Mouse (Mus musculus): ENCODE results near the gene Ank3. TPM values are rescaled to one million over a fixed set of nuclear protein-coding genes. Genes with fewer than 3 reads are reported as not detected.

Gene Ank3
- polyA plus RNA-seq, 1 experiment from 2014 or later, result 30.3 TPM

- 64% methylated on average over 10 of the region's 10 CpGs for WGBS
- H3K36me3 ChIP-seq, result no peaks in the 10 kb centered on the region
- no peak for ATAC-seq (ENCODE audit: insufficient number of reproducible peaks, insufficient read depth, low FRiP score, low TSS enrichment, low read depth)
- H3K4me2 ChIP-seq, result no peak overlapping the region
- no peak overlapping the region for H3K4me3 ChIP-seq
- no peak overlapping the region for H3K27ac ChIP-seq
- H3K4me1 ChIP-seq, result no peaks in the 10 kb centered on the region
- H3K27me3 ChIP-seq, result no peaks in the 10 kb centered on the region
- no peaks in the 10 kb centered on the region for H3K9me3 ChIP-seq
- no peak overlapping the region for H3K9ac ChIP-seq
Observed at GRCm38 (mm10) chr10:69373796-69374550, 24.6 kb upstream of the Ank3 start.

GRCm38 (mm10) chr10:69375154-69375553 lies 23.4 kb upstream of the Ank3 start:
- WGBS, result 44% methylated on average over 7 of the region's 7 CpGs
- no peaks in the 10 kb centered on the region for H3K36me3 ChIP-seq
- no peaks in the 10 kb centered on the region for H3K27me3 ChIP-seq

GRCm38 (mm10) chr10:69383186-69383585 lies 15.4 kb upstream of the Ank3 start:
- H3K4me1 ChIP-seq, result 0 out of 2 replicates have a peak, but pooled peaks cover 3% of the 10 kb centered on the region
- H3K27ac ChIP-seq, result no peak overlapping the region
- no peaks in the 10 kb centered on the region for H3K9me3 ChIP-seq
- no peak for ATAC-seq (ENCODE audit: insufficient number of reproducible peaks, insufficient read depth, low FRiP score, low TSS enrichment, low read depth)
- H3K9ac ChIP-seq, result no peak overlapping the region
- H3K4me3 ChIP-seq, result no peak overlapping the region
- H3K27me3 ChIP-seq, result 0 out of 2 replicates have a peak, but pooled peaks cover 3% of the 10 kb centered on the region
- H3K4me2 ChIP-seq, result no peak overlapping the region
- no peaks in the 10 kb centered on the region for H3K36me3 ChIP-seq
- 88% methylated on average over 1 of the region's 1 CpGs for WGBS

More at GRCm38 (mm10) chr10:69375154-69375553, 23.4 kb upstream of the Ank3 start:
- H3K9ac ChIP-seq, result no peak overlapping the region
- H3K4me1 ChIP-seq, result no peaks in the 10 kb centered on the region
- ATAC-seq (ENCODE audit: insufficient number of reproducible peaks, insufficient read depth, low FRiP score, low TSS enrichment, low read depth), result no peak
- no peaks in the 10 kb centered on the region for H3K9me3 ChIP-seq
- no peak overlapping the region for H3K27ac ChIP-seq
- no peak overlapping the region for H3K4me3 ChIP-seq
- H3K4me2 ChIP-seq, result no peak overlapping the region

GRCm38 (mm10) chr10:69384640-69385039 lies 13.9 kb upstream of the Ank3 start:
- H3K9ac ChIP-seq, result no peak overlapping the region
- H3K27me3 ChIP-seq, result 0 out of 2 replicates have a peak, but pooled peaks cover 3% of the 10 kb centered on the region
- 50% methylated on average over 11 of the region's 11 CpGs for WGBS
- no peak overlapping the region for H3K4me3 ChIP-seq
- H3K27ac ChIP-seq, result no peak overlapping the region
- no peaks in the 10 kb centered on the region for H3K36me3 ChIP-seq
- no peaks in the 10 kb centered on the region for H3K9me3 ChIP-seq
- ATAC-seq (ENCODE audit: insufficient number of reproducible peaks, insufficient read depth, low FRiP score, low TSS enrichment, low read depth), result no peak
- H3K4me1 ChIP-seq, result 0 out of 2 replicates have a peak, but pooled peaks cover 3% of the 10 kb centered on the region
- no peak overlapping the region for H3K4me2 ChIP-seq

GRCm38 (mm10) chr10:69385136-69385535 lies 13.4 kb upstream of the Ank3 start:
- Histone ChIP-seq H3K4me2 (no peak overlapping the region), H3K27me3 (0 out of 2 replicates have a peak, but pooled peaks cover 3% of the 10 kb centered on the region), H3K9me3 (no peaks in the 10 kb centered on the region), H3K4me3 (no peak overlapping the region), H3K36me3 (no peaks in the 10 kb centered on the region), H3K9ac (no peak overlapping the region), H3K27ac (no peak overlapping the region), H3K4me1 (0 out of 2 replicates have a peak, but pooled peaks cover 3% of the 10 kb centered on the region)
- no peak for ATAC-seq (ENCODE audit: insufficient number of reproducible peaks, insufficient read depth, low FRiP score, low TSS enrichment, low read depth)
- whole genome bisulfite sequencing, result 82% methylated on average over 8 of the region's 8 CpGs

GRCm38 (mm10) chr10:69386767-69387166 lies 11.8 kb upstream of the Ank3 start:
- Histone ChIP-seq H3K9ac (no peak overlapping the region), H3K36me3 (no peaks in the 10 kb centered on the region), H3K4me3 (no peak overlapping the region), H3K27ac (no peak overlapping the region), H3K4me2 (no peak overlapping the region), H3K27me3 (0 out of 2 replicates have a peak, but pooled peaks cover 3% of the 10 kb centered on the region), H3K9me3 (no peaks in the 10 kb centered on the region), H3K4me1 (0 out of 2 replicates have a peak, but pooled peaks cover 3% of the 10 kb centered on the region)
- WGBS, result 78% methylated on average over 8 of the region's 8 CpGs
- no peak for ATAC-seq (ENCODE audit: insufficient number of reproducible peaks, insufficient read depth, low FRiP score, low TSS enrichment, low read depth)

- H3K27me3 ChIP-seq, result peaks cover 3% of the 10 kb centered on the region; the same call in 1 of the 2 replicates
- 0 out of 2 replicates have a peak, but pooled peaks cover 3% of the 10 kb centered on the region for H3K4me1 ChIP-seq
- no peak overlapping the region for H3K4me3 ChIP-seq
- no peaks in the 10 kb centered on the region for H3K36me3 ChIP-seq
- no peak overlapping the region for H3K4me2 ChIP-seq
- H3K9ac ChIP-seq, result no peak overlapping the region
- no peak overlapping the region for H3K27ac ChIP-seq
- 82% methylated on average over 4 of the region's 4 CpGs for WGBS
- ATAC-seq (ENCODE audit: insufficient number of reproducible peaks, insufficient read depth, low FRiP score, low TSS enrichment, low read depth), result no peak
- no peaks in the 10 kb centered on the region for H3K9me3 ChIP-seq
Observed at GRCm38 (mm10) chr10:69389511-69389910, 9.1 kb upstream of the Ank3 start.

- Histone ChIP-seq H3K9ac (peak overlapping the region; percentile 71), H3K27ac (no peak overlapping the region), H3K4me3 (peak overlapping the region; percentile 66), H3K4me2 (peak overlapping the region; percentile 100), H3K4me1 (peaks cover 24% of the 10 kb centered on the region), H3K9me3 (no peaks in the 10 kb centered on the region), H3K27me3 (peaks cover 62% of the 10 kb centered on the region), H3K36me3 (no peaks in the 10 kb centered on the region)
- WGBS, result under 1% methylated on average over 26 of the region's 26 CpGs
- peak; percentile 16; the same call in 1 of the 2 replicates for ATAC-seq (ENCODE audit: insufficient number of reproducible peaks, insufficient read depth, low FRiP score, low TSS enrichment, low read depth)
Observed at GRCm38 (mm10) chr10:69398197-69398762, 293 bp upstream of the Ank3 start.

- H3K4me2 ChIP-seq, result peak overlapping the region; percentile 100
- no peak for ATAC-seq (ENCODE audit: insufficient number of reproducible peaks, insufficient read depth, low FRiP score, low TSS enrichment, low read depth)
- H3K27ac ChIP-seq, result no peak overlapping the region
- peak overlapping the region; percentile 71 for H3K9ac ChIP-seq
- peaks cover 24% of the 10 kb centered on the region for H3K4me1 ChIP-seq
- H3K9me3 ChIP-seq, result no peaks in the 10 kb centered on the region
- no peaks in the 10 kb centered on the region for H3K36me3 ChIP-seq
- H3K27me3 ChIP-seq, result peaks cover 62% of the 10 kb centered on the region
- peak overlapping the region; percentile 66 for H3K4me3 ChIP-seq
- WGBS, result 2% methylated on average over 17 of the region's 17 CpGs
Observed at GRCm38 (mm10) chr10:69399814-69400385, 1.3 kb downstream of the Ank3 start.

GRCm38 (mm10) chr10:69405431-69405830 lies 6.9 kb downstream of the Ank3 start:
- no peak overlapping the region for H3K9ac ChIP-seq
- 68% methylated on average over 4 of the region's 4 CpGs for WGBS

GRCm38 (mm10) chr10:69414888-69415287 lies 16.3 kb downstream of the Ank3 start:
- H3K4me1 ChIP-seq, result no peaks in the 10 kb centered on the region
- H3K27me3 ChIP-seq, result no peaks in the 10 kb centered on the region
- H3K36me3 ChIP-seq, result no peaks in the 10 kb centered on the region
- no peak overlapping the region for H3K9ac ChIP-seq
- no peak overlapping the region for H3K4me3 ChIP-seq
- no peak overlapping the region for H3K4me2 ChIP-seq
- ATAC-seq (ENCODE audit: insufficient number of reproducible peaks, insufficient read depth, low FRiP score, low TSS enrichment, low read depth), result no peak
- WGBS, result 56% methylated on average over 12 of the region's 12 CpGs
- no peak overlapping the region for H3K27ac ChIP-seq
- no peaks in the 10 kb centered on the region for H3K9me3 ChIP-seq

More at GRCm38 (mm10) chr10:69405431-69405830, 6.9 kb downstream of the Ank3 start:
- Histone ChIP-seq H3K36me3 (no peaks in the 10 kb centered on the region), H3K27me3 (peaks cover 18% of the 10 kb centered on the region), H3K4me3 (no peak overlapping the region), H3K27ac (no peak overlapping the region), H3K4me2 (no peak overlapping the region), H3K9me3 (no peaks in the 10 kb centered on the region), H3K4me1 (peaks cover 3% of the 10 kb centered on the region; the same call in 1 of the 2 replicates)
- ATAC-seq (ENCODE audit: insufficient number of reproducible peaks, insufficient read depth, low FRiP score, low TSS enrichment, low read depth), result no peak
